32 mouse cellular contexts compared by ENCODE assay signal in genomic region chr4:21745723-21746122, GRCm38 (mm10). TPM values are rescaled to one million over a fixed set of nuclear protein-coding genes. Genes with fewer than 3 reads are reported as not detected.
"Had no signal": no experiment of that assay in that cellular context is flagged by ENCODE, and none has a peak within 500 bp of the region (broad histone marks: within the 10 kb centered on the region; RNA-seq: fewer than 3 reads in every experiment).

No protein-coding gene starts in this region.

- H3K9me3 ChIP-seq: limb, embryonic 10.5 days; limb, embryonic 13.5 days; liver, embryonic 13.5 days; midbrain, embryonic 10.5 days; midbrain, embryonic 13.5 days; neural tube, embryonic 13.5 days; stomach, embryonic 15.5 days had no signal

- H3K4me3 ChIP-seq: left cerebral cortex, adult 2 months; limb, embryonic 10.5 days; limb, embryonic 13.5 days; liver, embryonic 13.5 days; midbrain, embryonic 10.5 days; midbrain, embryonic 13.5 days; myocyte; neural tube, embryonic 13.5 days; stomach, embryonic 15.5 days had no signal

- H3K4me1 ChIP-seq: limb, embryonic 10.5 days; limb, embryonic 13.5 days; liver, embryonic 13.5 days; midbrain, embryonic 10.5 days; midbrain, embryonic 13.5 days; neural tube, embryonic 13.5 days; stomach, embryonic 15.5 days had no signal

- ATAC-seq: intestine, embryonic 16.5 days; midbrain, embryonic 13.5 days; midbrain, embryonic 16.5 days had no signal

- H3K27ac ChIP-seq: kidney, postnatal 0 days; left cerebral cortex, adult 2 months; limb, embryonic 10.5 days; limb, embryonic 13.5 days; liver, embryonic 13.5 days; macrophage; midbrain, embryonic 10.5 days; midbrain, embryonic 13.5 days; neural tube, embryonic 13.5 days; stomach, embryonic 15.5 days had no signal

- DNase-seq: kidney, adult 18-20 months; kidney, postnatal 25 days; layer of hippocampus, postnatal 36 days; liver; liver, embryonic 13.5 days; lung, adult 2 months; lung, postnatal 14 days; retina, postnatal 1 day; right cerebral cortex, postnatal 25 days; spleen, adult 18-20 months; thymus, postnatal 25 days had no signal

- H3K36me3 ChIP-seq: stomach, embryonic 15.5 days had no signal

- H3K27me3 ChIP-seq: limb, embryonic 13.5 days; liver, embryonic 13.5 days; midbrain, embryonic 13.5 days; neural tube, embryonic 13.5 days; stomach, embryonic 15.5 days had no signal

- H3K9ac ChIP-seq: limb, embryonic 13.5 days; liver, embryonic 13.5 days; midbrain, embryonic 13.5 days; neural tube, embryonic 13.5 days; stomach, embryonic 15.5 days had no signal

RNA-seq across cellular contexts. Expression of gene Prdm13, which starts 60.0 kb away (rescaled TPM):
- total RNA-seq: layer of hippocampus, adult 8-10 months; layer of hippocampus, postnatal 10 days; layer of hippocampus, postnatal 36 days; left cerebral cortex, adult 2 months; left cerebral cortex, postnatal 25 days; megakaryocyte, adult 5-6 weeks; monocyte, adult 5-6 weeks; neutrophil, adult 5-6 weeks had no signal
- polyA plus RNA-seq: intestine, embryonic 16.5 days; kidney, embryonic 14.5 days; kidney, postnatal 0 days; limb, embryonic 10.5 days; limb, embryonic 13.5 days; liver, embryonic 13.5 days; liver, embryonic 16.5 days; lung, adult 2 months; macrophage; myocyte; stomach, embryonic 15.5 days; thymus, postnatal 0 days had no signal
